Mouse (Mus musculus): Measurements from ENCODE around the gene Map3k20. TPM values are rescaled to one million over a fixed set of nuclear protein-coding genes. Genes with fewer than 3 reads are reported as not detected.

Gene Map3k20
- polyA plus RNA-seq, 1 experiment from 2014 or later, result 9.7 TPM

- Histone ChIP-seq H3K4me3 (replicated peaks) (no peak overlapping the region), H3K9ac (replicated peaks) (no peak overlapping the region), H3K36me3 (peaks cover 13% of the 10 kb centered on the region), H3K9me3 (no peaks in the 10 kb centered on the region), H3K4me1 (replicated peaks) (peaks cover 10% of the 10 kb centered on the region), H3K4me2 (no peak overlapping the region), H3K27ac (no peak overlapping the region), H3K27me3 (no peaks in the 10 kb centered on the region)
- WGBS, result 88% methylated on average over 11 of the region's 11 CpGs
- ATAC-seq (ENCODE audit: insufficient number of reproducible peaks, insufficient read depth, low FRiP score, low TSS enrichment, low read depth), result no peak
Measured at GRCm38 (mm10) chr2:72379425-72379824, 94.0 kb downstream of the Map3k20 start.

DNA sequence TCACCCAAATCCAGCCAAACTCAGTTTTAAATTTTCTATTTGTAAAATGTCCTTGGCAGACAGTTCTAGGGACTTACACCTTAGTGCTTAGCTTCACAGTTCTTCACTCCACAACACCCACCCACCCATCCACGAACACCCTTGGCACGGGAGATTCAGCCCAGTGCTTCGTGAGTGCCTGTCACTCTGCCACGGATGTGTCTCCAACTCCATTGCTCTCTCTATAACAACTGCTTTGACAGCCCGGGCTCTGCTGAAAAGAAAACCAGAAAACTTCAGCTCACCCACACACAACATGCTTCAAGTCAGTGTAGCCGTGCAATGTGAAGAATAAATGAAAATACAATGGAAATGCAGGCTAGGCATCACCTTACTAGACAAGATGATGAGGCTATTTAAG, 97.2 kb downstream of the Map3k20 start:
- peaks cover 11% of the 10 kb centered on the region for H3K4me1 ChIP-seq (replicated peaks)
- WGBS, result 87% methylated on average over 6 of the region's 6 CpGs

GRCm38 (mm10) chr2:72383321-72383720, 97.9 kb downstream of the Map3k20 start:
- Histone ChIP-seq H3K4me1 (replicated peaks) (peaks cover 11% of the 10 kb centered on the region), H3K27me3 (no peaks in the 10 kb centered on the region), H3K27ac (no peak overlapping the region), H3K36me3 (peaks cover 13% of the 10 kb centered on the region), H3K4me3 (replicated peaks) (no peak overlapping the region), H3K4me2 (no peak overlapping the region), H3K9ac (replicated peaks) (no peak overlapping the region), H3K9me3 (no peaks in the 10 kb centered on the region)
- no peak for ATAC-seq (ENCODE audit: insufficient number of reproducible peaks, insufficient read depth, low FRiP score, low TSS enrichment, low read depth)
- WGBS, result 52% methylated on average over 11 of the region's 11 CpGs

More for the DNA sequence above, 97.2 kb downstream of the Map3k20 start:
- no peak overlapping the region for H3K4me2 ChIP-seq
- peaks cover 13% of the 10 kb centered on the region for H3K36me3 ChIP-seq
- no peaks in the 10 kb centered on the region for H3K27me3 ChIP-seq
- no peak overlapping the region for H3K9ac ChIP-seq (replicated peaks)
- H3K4me3 ChIP-seq (replicated peaks), result no peak overlapping the region
- no peak overlapping the region for H3K27ac ChIP-seq
- no peak for ATAC-seq (ENCODE audit: insufficient number of reproducible peaks, insufficient read depth, low FRiP score, low TSS enrichment, low read depth)
- H3K9me3 ChIP-seq, result no peaks in the 10 kb centered on the region

DNA sequence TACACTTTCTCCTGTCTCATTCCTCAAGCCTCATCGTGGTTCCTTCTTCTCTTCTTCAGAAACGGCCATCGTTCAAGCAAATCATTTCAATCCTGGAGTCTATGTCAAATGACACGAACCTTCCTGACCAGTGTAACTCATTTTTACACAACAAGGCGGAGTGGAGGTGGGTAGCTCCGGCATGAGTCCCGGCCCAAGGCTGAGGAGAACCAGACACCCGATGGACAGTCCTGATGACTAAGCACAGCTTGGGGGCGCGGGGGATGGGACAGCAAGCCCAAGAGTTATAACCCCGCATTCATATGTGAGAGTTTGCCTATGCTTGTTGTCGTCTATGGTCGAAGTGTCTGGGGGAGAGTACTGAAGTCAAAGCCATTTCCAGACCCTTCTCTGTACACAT, 104.0 kb downstream of the Map3k20 start:
- Histone ChIP-seq H3K27me3 (no peaks in the 10 kb centered on the region), H3K36me3 (no peaks in the 10 kb centered on the region), H3K4me3 (replicated peaks) (no peak overlapping the region), H3K27ac (no peak overlapping the region), H3K4me1 (replicated peaks) (peaks cover 26% of the 10 kb centered on the region), H3K4me2 (no peak overlapping the region), H3K9ac (replicated peaks) (no peak overlapping the region), H3K9me3 (no peaks in the 10 kb centered on the region)
- ATAC-seq (ENCODE audit: insufficient number of reproducible peaks, insufficient read depth, low FRiP score, low TSS enrichment, low read depth), result 0 out of 2 replicates have a peak, but pooled peaks have one; percentile 2
- WGBS, result 85% methylated on average over 13 of the region's 13 CpGs

DNA sequence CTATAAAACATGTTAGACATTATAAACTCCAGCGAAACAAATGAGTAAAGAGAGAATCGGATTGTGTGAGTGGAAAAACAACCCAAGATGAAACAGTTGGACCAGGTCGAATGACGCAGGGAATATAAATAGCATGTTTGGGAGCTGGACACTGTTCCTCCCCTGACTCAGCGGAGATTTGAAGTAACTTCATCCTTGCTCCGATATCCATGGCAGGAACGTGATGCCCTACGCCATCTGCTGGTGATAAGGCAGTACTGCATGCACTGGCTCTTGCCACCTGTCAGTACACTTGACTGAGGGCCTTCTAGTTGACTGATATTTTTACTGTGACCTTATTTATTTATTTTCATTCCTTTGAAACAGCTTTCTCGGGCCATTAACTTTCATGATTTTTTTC, 104.5 kb downstream of the Map3k20 start:
- Histone ChIP-seq H3K27me3 (no peaks in the 10 kb centered on the region), H3K4me2 (no peak overlapping the region), H3K9me3 (no peaks in the 10 kb centered on the region), H3K9ac (replicated peaks) (no peak overlapping the region), H3K36me3 (0 out of 2 replicates have a peak, but pooled peaks cover under 1% of the 10 kb centered on the region), H3K4me1 (replicated peaks) (peaks cover 25% of the 10 kb centered on the region), H3K4me3 (replicated peaks) (no peak overlapping the region), H3K27ac (no peak overlapping the region)
- WGBS, result 26% methylated on average over 9 of the region's 9 CpGs
- ATAC-seq (ENCODE audit: insufficient number of reproducible peaks, insufficient read depth, low FRiP score, low TSS enrichment, low read depth), result peak; percentile 18; the same call in 1 of the 2 replicates

GRCm38 (mm10) chr2:72390474-72390873, 105.0 kb downstream of the Map3k20 start:
- no peak overlapping the region for H3K9ac ChIP-seq (replicated peaks)
- 0 out of 2 replicates have a peak overlapping the region, but pooled peaks have one; percentile 13 for H3K27ac ChIP-seq
- no peak for ATAC-seq (ENCODE audit: insufficient number of reproducible peaks, insufficient read depth, low FRiP score, low TSS enrichment, low read depth)
- H3K4me1 ChIP-seq (replicated peaks), result peaks cover 25% of the 10 kb centered on the region
- H3K36me3 ChIP-seq, result peaks cover 6% of the 10 kb centered on the region; the same call in 1 of the 2 replicates
- WGBS, result 62% methylated on average over 6 of the region's 6 CpGs
- no peaks in the 10 kb centered on the region for H3K27me3 ChIP-seq
- H3K9me3 ChIP-seq, result no peaks in the 10 kb centered on the region
- H3K4me3 ChIP-seq (replicated peaks), result no peak overlapping the region
- H3K4me2 ChIP-seq, result peak overlapping the region; percentile 8; the same call in 1 of the 2 replicates

GRCm38 (mm10) chr2:72391024-72391423, 105.6 kb downstream of the Map3k20 start:
- H3K36me3 ChIP-seq, result peaks cover 12% of the 10 kb centered on the region
- 23% methylated on average over 4 of the region's 4 CpGs for WGBS
- H3K4me2 ChIP-seq, result peak overlapping the region; percentile 8
- no peak overlapping the region for H3K4me3 ChIP-seq (replicated peaks)
- no peak for ATAC-seq (ENCODE audit: insufficient number of reproducible peaks, insufficient read depth, low FRiP score, low TSS enrichment, low read depth)
- H3K9me3 ChIP-seq, result no peaks in the 10 kb centered on the region
- no peak overlapping the region for H3K9ac ChIP-seq (replicated peaks)
- H3K27me3 ChIP-seq, result no peaks in the 10 kb centered on the region
- H3K27ac ChIP-seq, result no peak overlapping the region
- peaks cover 25% of the 10 kb centered on the region for H3K4me1 ChIP-seq (replicated peaks)

- Histone ChIP-seq H3K36me3 (peaks cover 13% of the 10 kb centered on the region), H3K27me3 (no peaks in the 10 kb centered on the region), H3K9me3 (no peaks in the 10 kb centered on the region), H3K27ac (no peak overlapping the region), H3K4me2 (no peak overlapping the region), H3K9ac (replicated peaks) (no peak overlapping the region), H3K4me1 (replicated peaks) (peaks cover 25% of the 10 kb centered on the region), H3K4me3 (replicated peaks) (no peak overlapping the region)
- ATAC-seq (ENCODE audit: insufficient number of reproducible peaks, insufficient read depth, low FRiP score, low TSS enrichment, low read depth), result no peak
- WGBS, result 83% methylated on average over 2 of the region's 2 CpGs
Measured at GRCm38 (mm10) chr2:72391721-72392120, 106.3 kb downstream of the Map3k20 start.

- 81% methylated on average over 4 of the region's 4 CpGs for WGBS
- no peak overlapping the region for H3K27ac ChIP-seq
- H3K9me3 ChIP-seq, result no peaks in the 10 kb centered on the region
- peaks cover 13% of the 10 kb centered on the region for H3K36me3 ChIP-seq
- no peak overlapping the region for H3K9ac ChIP-seq (replicated peaks)
- no peak for ATAC-seq (ENCODE audit: insufficient number of reproducible peaks, insufficient read depth, low FRiP score, low TSS enrichment, low read depth)
- peaks cover 25% of the 10 kb centered on the region for H3K4me1 ChIP-seq (replicated peaks)
- no peaks in the 10 kb centered on the region for H3K27me3 ChIP-seq
- no peak overlapping the region for H3K4me3 ChIP-seq (replicated peaks)
- H3K4me2 ChIP-seq, result no peak overlapping the region
Measured at GRCm38 (mm10) chr2:72392316-72392715, 106.9 kb downstream of the Map3k20 start.

- no peaks in the 10 kb centered on the region for H3K27me3 ChIP-seq
- WGBS, result 83% methylated on average over 6 of the region's 6 CpGs
- H3K27ac ChIP-seq, result no peak overlapping the region
- ATAC-seq (ENCODE audit: insufficient number of reproducible peaks, insufficient read depth, low FRiP score, low TSS enrichment, low read depth), result no peak
- H3K9ac ChIP-seq (replicated peaks), result no peak overlapping the region
- H3K4me2 ChIP-seq, result no peak overlapping the region
- H3K4me3 ChIP-seq (replicated peaks), result no peak overlapping the region
- H3K36me3 ChIP-seq, result peaks cover 13% of the 10 kb centered on the region
- H3K9me3 ChIP-seq, result no peaks in the 10 kb centered on the region
- H3K4me1 ChIP-seq (replicated peaks), result peaks cover 12% of the 10 kb centered on the region; the same call in 1 of the 2 replicates
Measured at GRCm38 (mm10) chr2:72396934-72397333, 111.5 kb downstream of the Map3k20 start.

DNA sequence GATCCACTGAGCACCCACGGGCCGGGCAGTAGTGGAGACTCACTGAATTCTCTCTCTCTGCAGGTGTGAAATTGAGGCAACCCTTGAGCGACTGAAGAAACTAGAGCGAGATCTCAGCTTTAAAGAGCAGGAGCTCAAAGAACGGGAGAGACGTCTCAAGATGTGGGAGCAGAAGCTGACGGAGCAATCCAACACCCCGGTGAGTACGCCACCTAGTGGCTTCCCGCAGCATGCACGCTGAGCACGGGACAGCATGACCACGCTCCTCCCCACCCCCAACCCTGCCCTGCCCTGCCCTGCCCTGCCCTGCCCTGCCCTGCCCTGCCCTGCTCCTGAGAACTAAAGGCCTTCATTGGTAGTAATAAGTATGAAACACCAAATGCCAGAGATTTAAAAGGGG, 112.8 kb downstream of the Map3k20 start:
- no peaks in the 10 kb centered on the region for H3K27me3 ChIP-seq
- WGBS, result 25% methylated on average over 13 of the region's 13 CpGs
- no peaks in the 10 kb centered on the region for H3K9me3 ChIP-seq
- no peak overlapping the region for H3K27ac ChIP-seq
- peaks cover 11% of the 10 kb centered on the region; the same call in 1 of the 2 replicates for H3K4me1 ChIP-seq (replicated peaks)
- no peak overlapping the region for H3K4me3 ChIP-seq (replicated peaks)
- H3K9ac ChIP-seq (replicated peaks), result no peak overlapping the region
- H3K4me2 ChIP-seq, result peak overlapping the region; percentile 15; the same call in 1 of the 2 replicates
- no peak for ATAC-seq (ENCODE audit: insufficient number of reproducible peaks, insufficient read depth, low FRiP score, low TSS enrichment, low read depth)
- peaks cover 13% of the 10 kb centered on the region for H3K36me3 ChIP-seq

Data from limb, embryonic 12.5 days (tissue).